Mouse (Mus musculus) hindbrain, embryonic 10.5 days (tissue): ENCODE data around the gene Gtf2i. TPM values are rescaled to one million over a fixed set of nuclear protein-coding genes. Genes with fewer than 3 reads are reported as not detected.

ENCODE experiments used
- DNase-seq: peaks from one replicate; pipeline ENCODE4 v3.0.0-alpha.2; 2017; ENCODE audit warnings: low spot score
- H3K27ac ChIP-seq: fragments of 300-500 bp; sonication (generic); 2 replicates; pipeline ENCODE4 v1.5.1; 2016; ENCODE audit warnings: mild to moderate bottlenecking, moderate library complexity
- H3K27me3 ChIP-seq: fragments of 300-500 bp; sonication (generic); 2 replicates; pipeline ENCODE4 v1.6.1; 2016; ENCODE audit warnings: mild to moderate bottlenecking; ENCODE audit not compliant: poor library complexity, insufficient read depth, severe bottlenecking
- H3K36me3 ChIP-seq: fragments of 300-500 bp; sonication (generic); 2 replicates; pipeline ENCODE4 v1.6.1; 2016; ENCODE audit warnings: mild to moderate bottlenecking, moderate library complexity
- H3K4me1 ChIP-seq: fragments of 300-500 bp; sonication (generic); replicated peaks from 2 replicates; pipeline ENCODE4 v1.6.1; 2016; ENCODE audit warnings: mild to moderate bottlenecking
- H3K4me3 ChIP-seq: fragments of 300-500 bp; sonication (generic); 2 replicates; pipeline ENCODE4 v1.5.1; 2016; ENCODE audit warnings: mild to moderate bottlenecking, moderate library complexity
- H3K9me3 ChIP-seq: fragments of 300-500 bp; sonication (generic); 2 replicates; pipeline ENCODE4 v1.6.1; 2016; ENCODE audit warnings: mild to moderate bottlenecking, moderate library complexity
- WGBS: fragments of 180-500 bp; shearing (Covaris S2); methylation state at CpG from one replicate; pipeline ENCODE4 v1.1.7; 2016; 5-methylcytosine and 5-hydroxymethylcytosine counted together
- polyA plus RNA-seq: library from polyadenylated mRNA; unstranded; fragments of >200 nt; fragmentation: Nextera tagmentation; extraction: Ambion mirVana; gene quantifications from 2 replicates; pipeline ENCODE4 v1.2.1, GENCODE M21; 2016

Gene Gtf2i
- polyA plus RNA-seq, 1 experiment from 2014 or later: 189 TPM

DNA sequence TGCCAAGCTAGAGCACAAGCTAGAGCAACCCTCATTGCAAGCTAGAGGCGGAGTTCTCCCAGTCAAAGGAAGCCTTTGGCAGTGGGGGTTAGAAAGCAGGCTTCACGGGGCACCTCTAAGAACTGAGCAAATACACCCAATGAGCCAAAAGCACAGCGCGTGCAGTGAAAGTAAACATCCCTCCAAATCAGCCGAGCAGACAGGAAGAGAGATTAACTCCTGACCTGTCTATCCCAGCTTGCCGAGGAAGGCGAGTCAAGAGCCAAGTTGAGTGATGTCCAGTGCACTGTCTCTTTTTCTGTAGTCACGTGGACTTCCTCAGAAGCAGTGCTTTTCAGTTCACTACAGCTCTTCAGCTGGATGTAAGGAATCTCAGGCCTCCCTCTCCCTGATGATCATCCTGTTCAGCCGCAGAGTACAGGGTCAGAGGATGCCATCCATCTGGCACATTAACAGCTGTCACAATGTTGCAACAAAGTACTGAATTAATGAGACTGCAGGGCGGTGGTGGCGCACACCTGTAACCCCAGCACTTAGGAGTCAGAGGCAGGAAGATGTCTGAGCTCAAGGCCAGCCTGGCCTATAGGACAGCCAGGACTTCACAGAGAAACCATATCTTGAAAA lies 104.5 kb downstream of the Gtf2i start:
- DNase-seq: no peak
- Histone ChIP-seq H3K36me3 (peaks cover 15% of the 10 kb centered on the region), H3K4me1 (peaks cover 6% of the 10 kb centered on the region; the same call in 1 of the 2 replicates), H3K4me3 (no peak overlapping the region), H3K27ac (no peak overlapping the region), H3K27me3 (no peaks in the 10 kb centered on the region), H3K9me3 (peaks cover 6% of the 10 kb centered on the region; the same call in 1 of the 2 replicates)
- WGBS: 76% methylated on average over 11 of the region's 11 CpGs

DNA sequence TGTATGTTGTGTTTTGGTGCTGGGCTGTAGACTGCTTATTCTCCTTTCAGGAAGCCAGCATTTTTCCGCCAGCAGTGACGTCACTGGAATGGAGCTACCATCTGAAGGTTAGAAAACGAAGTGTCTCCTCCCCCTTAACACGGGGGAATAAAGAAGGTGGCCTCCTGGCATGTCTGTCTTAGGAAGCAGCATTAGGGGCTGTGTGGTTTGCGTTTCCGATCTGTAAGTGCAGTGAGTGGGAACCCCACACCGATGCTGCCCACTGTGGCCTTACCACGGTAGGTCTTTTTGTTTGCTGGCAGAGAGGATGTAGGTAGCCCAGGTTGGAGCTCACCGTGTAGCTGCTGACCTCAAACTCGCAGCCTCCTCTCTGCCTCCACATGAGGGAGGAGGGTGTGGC lies 107.8 kb downstream of the Gtf2i start:
- WGBS: 86% methylated on average over 10 of the region's 10 CpGs
- Histone ChIP-seq H3K4me3 (no peak overlapping the region), H3K9me3 (peaks cover 6% of the 10 kb centered on the region; the same call in 1 of the 2 replicates), H3K27me3 (no peaks in the 10 kb centered on the region), H3K27ac (no peak overlapping the region), H3K36me3 (peaks cover 35% of the 10 kb centered on the region), H3K4me1 (peaks cover 6% of the 10 kb centered on the region; the same call in 1 of the 2 replicates)
- no peak for DNase-seq

DNA sequence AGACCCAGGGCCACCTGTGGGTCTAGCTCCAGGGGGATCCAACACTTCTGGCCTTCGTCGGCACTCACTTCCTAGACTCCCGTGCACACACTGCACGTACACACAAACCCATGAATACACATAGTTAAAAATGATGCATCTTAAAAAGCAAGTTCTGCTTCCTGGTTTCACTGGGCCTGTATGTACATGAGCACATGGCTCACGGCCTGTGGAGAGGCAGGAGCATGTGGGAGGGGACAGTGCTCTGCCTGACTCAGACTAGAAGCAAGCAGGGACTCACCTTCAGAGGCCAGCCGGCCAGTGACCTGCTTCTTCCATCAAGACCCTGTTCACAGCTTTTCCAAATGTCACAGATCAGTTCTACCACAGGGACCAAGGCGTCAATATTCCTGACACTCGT lies 120.9 kb downstream of the Gtf2i start:
- H3K9me3 ChIP-seq: no peaks in the 10 kb centered on the region
- peaks cover 41% of the 10 kb centered on the region for H3K36me3 ChIP-seq
- H3K4me1 ChIP-seq: no peaks in the 10 kb centered on the region
- H3K27me3 ChIP-seq: no peaks in the 10 kb centered on the region
- DNase-seq: no peak
- WGBS: 87% methylated on average over 8 of the region's 8 CpGs
- no peak overlapping the region for H3K4me3 ChIP-seq
- H3K27ac ChIP-seq: no peak overlapping the region

DNA sequence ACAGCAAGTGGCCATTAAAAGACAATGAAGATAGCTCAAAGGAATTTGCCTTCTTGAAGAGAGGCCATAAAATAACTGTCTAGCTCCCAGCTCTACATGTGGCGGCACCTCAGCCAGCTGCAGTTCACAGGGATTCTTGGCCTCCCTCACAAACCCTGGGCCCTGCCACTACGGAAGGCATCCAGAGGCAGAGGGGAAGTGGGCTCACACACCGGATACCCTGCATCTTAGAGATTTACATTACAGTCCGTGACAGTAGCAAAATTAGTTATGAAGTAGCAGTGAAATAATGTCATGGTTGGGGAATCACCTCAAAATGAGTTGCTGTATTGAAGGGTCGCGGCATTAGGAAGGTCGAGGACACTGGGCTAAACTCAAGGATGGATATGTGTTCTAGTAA lies 126.0 kb downstream of the Gtf2i start:
- 89% methylated on average over 7 of the region's 7 CpGs for WGBS
- Histone ChIP-seq H3K4me1 (peaks cover 2% of the 10 kb centered on the region), H3K27me3 (no peaks in the 10 kb centered on the region), H3K27ac (no peak overlapping the region), H3K9me3 (no peaks in the 10 kb centered on the region), H3K4me3 (no peak overlapping the region), H3K36me3 (0 out of 2 replicates have a peak, but pooled peaks cover 3% of the 10 kb centered on the region)
- no peak for DNase-seq

Other genes with a start within 250 kb of the Gtf2i start
- gene Castor2, start 215.0 kb downstream of the Gtf2i start, polyA plus RNA-seq: 10.3 TPM in 2 replicates
- 31.0 and 35.7 TPM in 2 replicates for gene Rcc1l, start 138.0 kb downstream of the Gtf2i start, polyA plus RNA-seq
- 6.8 and 9.3 TPM in 2 replicates for gene Gtf2ird2, start 130.7 kb downstream of the Gtf2i start, polyA plus RNA-seq
- 2.6 and 3.1 TPM in 2 replicates for gene Ncf1, start 85.1 kb downstream of the Gtf2i start, polyA plus RNA-seq
- 84.8 and 91.6 TPM in 2 replicates for gene Gtf2ird1, start 142.0 kb upstream of the Gtf2i start, polyA plus RNA-seq
- gene Clip2, start 237.7 kb upstream of the Gtf2i start, polyA plus RNA-seq: 6.0 and 8.1 TPM in 2 replicates
- 0.09 and 0.12 TPM in 2 replicates for gene Syna, start 245.4 kb upstream of the Gtf2i start, polyA plus RNA-seq